Mouse (Mus musculus): ENCODE data around the gene Crmp1. TPM values are rescaled to one million over a fixed set of nuclear protein-coding genes. Genes with fewer than 3 reads are reported as not detected.

Gene Crmp1
- total RNA-seq (2012; rRNA removed) (not detected in 2 replicates), polyA plus RNA-seq (2012; ENCODE audit: insufficient read depth in 1 of 2, insufficient read length in 2 of 2, low read depth in 1 of 2, low replicate concordance in 2 of 2, missing spikeins in 1 of 2) (not detected)

- Histone ChIP-seq H3K79me2 (ENCODE audit: control insufficient read depth, insufficient read depth, low read length, poor library complexity) (no peaks in the 10 kb centered on the region), H3K4me1 (ENCODE audit: control insufficient read depth in 1 of 2, insufficient read depth in 2 of 2, low read length in 2 of 2) (no peaks in the 10 kb centered on the region), H3K4me3 (ENCODE audit: control insufficient read depth in 1 of 2, insufficient read depth in 1 of 2, low read depth in 2 of 2, low read length in 2 of 2) (no peak within 1 kb of the TSS), H3K36me3 (ENCODE audit: control insufficient read depth in 1 of 2, insufficient read depth in 2 of 2, low read length in 2 of 2) (no peaks in the 10 kb centered on the region), H3K9me3 (replicated peaks; ENCODE audit: insufficient read depth, low read length) (no peaks in the 10 kb centered on the region), H3K27ac (ENCODE audit: control insufficient read depth, low read depth, low read length) (no peak within 1 kb of the TSS), H3K27me3 (ENCODE audit: control insufficient read depth in 1 of 2, insufficient read depth in 2 of 2, low read length in 2 of 2) (no peaks in the 10 kb centered on the region), H3K9ac (ENCODE audit: control insufficient read depth, low read depth, low read length, poor library complexity, severe bottlenecking) (no peak within 1 kb of the TSS)
- no peak for TF ChIP-seq UBTF (IDR thresholded peaks at IDR 0.05; ENCODE audit: borderline replicate concordance, insufficient read depth, low read depth, low read length)
- TF ChIP-seq RCOR1 (IDR thresholded peaks at IDR 0.05; ENCODE audit: low read depth, low read length): no peak
- TF ChIP-seq CHD2 (IDR thresholded peaks at IDR 0.05; ENCODE audit: low read length): no peak
- no peak for TF ChIP-seq ELF1 (IDR thresholded peaks at IDR 0.05; ENCODE audit: low read depth, low read length)
- no peak for TF ChIP-seq MYC (IDR thresholded peaks at IDR 0.05; ENCODE audit: low read depth, low read length)
- no peak for TF ChIP-seq TBP (IDR thresholded peaks at IDR 0.05; ENCODE audit: low read depth, low read length)
- no peak for TF ChIP-seq ETS1 (IDR thresholded peaks at IDR 0.05; ENCODE audit: low read depth, low read length)
- TF ChIP-seq TAL1 (IDR thresholded peaks at IDR 0.05; ENCODE audit: low read length): no peak
- TF ChIP-seq MAZ (IDR thresholded peaks at IDR 0.05; ENCODE audit: low read depth, low read length): no peak
- TF ChIP-seq JUND (IDR thresholded peaks at IDR 0.05; ENCODE audit: low read depth, low read length): no peak
- no peak for DNase-seq (ENCODE audit: low read depth, low spot score)
Observed at GRCm38 (mm10) chr5:37241651-37242151, at the start of gene Crmp1. Gene Crmp1, plus strand, starts transcription at chr5:37241940.

GRCm38 (mm10) chr5:37196196-37196595, 45.5 kb upstream of the Crmp1 start:
- H3K36me3 ChIP-seq (ENCODE audit: control insufficient read depth in 1 of 2, insufficient read depth in 2 of 2, low read length in 2 of 2): no peaks in the 10 kb centered on the region
- no peaks in the 10 kb centered on the region for H3K27me3 ChIP-seq (ENCODE audit: control insufficient read depth in 1 of 2, insufficient read depth in 2 of 2, low read length in 2 of 2)
- H3K4me3 ChIP-seq (ENCODE audit: control insufficient read depth in 1 of 2, insufficient read depth in 1 of 2, low read depth in 2 of 2, low read length in 2 of 2): no peak overlapping the region
- H3K27ac ChIP-seq (ENCODE audit: control insufficient read depth, low read depth, low read length): no peak overlapping the region
- no peaks in the 10 kb centered on the region for H3K9me3 ChIP-seq (replicated peaks; ENCODE audit: insufficient read depth, low read length)
- no peaks in the 10 kb centered on the region for H3K79me2 ChIP-seq (ENCODE audit: control insufficient read depth, insufficient read depth, low read length, poor library complexity)
- H3K4me1 ChIP-seq (ENCODE audit: control insufficient read depth in 1 of 2, insufficient read depth in 2 of 2, low read length in 2 of 2): no peaks in the 10 kb centered on the region
- TF ChIP-seq NRF1 (IDR thresholded peaks at IDR 0.05; ENCODE audit: insufficient read depth, low read depth, low read length, poor library complexity, severe bottlenecking) (no peak), E2F4 (IDR thresholded peaks at IDR 0.05; ENCODE audit: borderline replicate concordance, low read depth, low read length) (no peak), POLR2AphosphoS5 (IDR thresholded peaks at IDR 0.05; ENCODE audit: borderline replicate concordance, low read depth, low read length) (no peak), ZMIZ1 (IDR thresholded peaks at IDR 0.05; ENCODE audit: low read depth, low read length) (no peak), ZNF384 (IDR thresholded peaks at IDR 0.05; ENCODE audit: low read depth, low read length) (no peak), JUND (IDR thresholded peaks at IDR 0.05; ENCODE audit: low read depth, low read length) (no peak), MEF2A (IDR thresholded peaks at IDR 0.05; ENCODE audit: extremely low read depth, insufficient replicate concordance, low read depth, low read length, poor library complexity, severe bottlenecking) (no peak), ZC3H11A (IDR thresholded peaks at IDR 0.05; ENCODE audit: low read depth, low read length) (no peak), CHD1 (IDR thresholded peaks at IDR 0.05; ENCODE audit: low read depth, low read length) (no peak), MXI1 (IDR thresholded peaks at IDR 0.05; ENCODE audit: low read depth, low read length) (no peak)
- no peak for DNase-seq (ENCODE audit: low read depth, low spot score)
- H3K9ac ChIP-seq (ENCODE audit: control insufficient read depth, low read depth, low read length, poor library complexity, severe bottlenecking): no peak overlapping the region

Data from MEL (cell line).